Mouse (Mus musculus): ENCODE data around the gene Rnf145. TPM values are rescaled to one million over a fixed set of nuclear protein-coding genes. Genes with fewer than 3 reads are reported as not detected.
A peak's percentile ranks its signal among the peaks of the same experiment; 100 is the strongest.
"Not testable (repeated sequence)": the region's sequence is repeated elsewhere in the genome, so short reads cannot be mapped to it uniquely, and the experiment has no call there.

Rnf145 gene
- polyA plus RNA-seq, 1 experiment from 2014 or later: 36.6 TPM

DNA sequence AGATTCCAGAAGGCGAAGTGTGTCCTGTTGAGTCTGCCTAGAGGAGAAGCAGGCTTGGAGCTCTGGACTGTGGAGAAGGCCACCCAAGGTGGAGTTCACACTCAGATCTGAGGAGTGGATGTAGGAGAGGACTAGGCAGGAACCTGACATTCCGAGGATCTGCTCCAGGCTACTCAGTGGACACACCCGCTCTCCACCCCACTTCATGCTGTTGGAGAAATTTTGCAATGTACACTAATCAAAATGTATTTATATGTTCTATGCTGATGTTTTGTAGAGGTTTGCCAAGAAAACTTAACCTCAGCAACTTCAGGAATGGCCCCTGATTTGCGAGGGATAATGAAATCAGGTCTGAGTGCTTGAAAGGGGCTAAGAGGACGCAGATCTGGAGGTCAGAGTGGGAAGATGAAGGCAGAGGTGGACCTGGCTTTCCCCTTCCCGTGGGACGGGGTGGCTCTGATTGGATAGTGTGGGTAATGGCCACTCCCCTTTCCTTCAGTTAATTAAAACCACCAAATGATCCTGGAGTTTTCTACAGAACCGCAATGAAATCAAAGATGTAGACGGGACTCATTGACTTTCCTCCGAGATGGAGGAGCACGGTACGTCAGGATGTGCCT lies 45.6 kb downstream of the Rnf145 start:
- Histone ChIP-seq H3K9ac (ENCODE audit: low read depth, low read length) (no peak overlapping the region), H3K9me3 (ENCODE audit: control insufficient read depth, low read length) (peaks cover 2% of the 10 kb centered on the region; the same call in 1 of the 2 replicates), H3K4me2 (ENCODE audit: low read depth, low read length) (no peak overlapping the region), H3K4me3 (ENCODE audit: low read length) (no peak overlapping the region), H3K36me3 (ENCODE audit: control insufficient read depth, insufficient read depth, low read length) (peaks cover 25% of the 10 kb centered on the region), H3K27me3 (replicated peaks; ENCODE audit: control insufficient read depth, insufficient read depth, low read length) (no peaks in the 10 kb centered on the region), H3K27ac (ENCODE audit: low read length) (no peak overlapping the region), H3K4me1 (ENCODE audit: control insufficient read depth, insufficient read depth, low read length) (no peaks in the 10 kb centered on the region)
- 92% methylated on average over 12 of the region's 12 CpGs for WGBS
- no peak for ATAC-seq

DNA sequence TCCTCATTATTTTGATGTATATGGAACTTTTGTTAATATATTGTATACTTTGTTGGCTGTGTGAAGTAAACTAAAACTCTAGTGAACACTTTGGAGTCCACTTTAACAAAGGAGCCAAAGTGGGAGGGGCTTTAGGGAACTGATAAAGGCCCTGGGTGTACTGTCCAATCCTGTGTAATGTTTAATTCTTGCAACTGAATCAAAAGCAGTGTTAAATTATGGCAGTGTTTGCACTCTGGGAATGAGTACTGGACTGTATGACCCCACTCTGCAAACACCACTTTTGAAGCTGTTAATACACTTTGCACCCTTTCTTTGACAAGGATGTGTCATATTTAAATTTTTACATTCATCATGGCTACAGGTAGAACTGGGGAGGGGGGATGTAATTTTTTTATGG lies 46.2 kb downstream of the Rnf145 start:
- ATAC-seq: no peak; the same call in 1 of the 2 replicates
- peaks cover 25% of the 10 kb centered on the region for H3K36me3 ChIP-seq (ENCODE audit: control insufficient read depth, insufficient read depth, low read length)
- peaks cover 5% of the 10 kb centered on the region; the same call in 1 of the 2 replicates for H3K9me3 ChIP-seq (ENCODE audit: control insufficient read depth, low read length)
- H3K4me2 ChIP-seq (ENCODE audit: low read depth, low read length): no peak overlapping the region
- no peak overlapping the region for H3K4me3 ChIP-seq (ENCODE audit: low read length)
- H3K4me1 ChIP-seq (ENCODE audit: control insufficient read depth, insufficient read depth, low read length): no peaks in the 10 kb centered on the region
- H3K27ac ChIP-seq (ENCODE audit: low read length): no peak overlapping the region
- no peaks in the 10 kb centered on the region for H3K27me3 ChIP-seq (replicated peaks; ENCODE audit: control insufficient read depth, insufficient read depth, low read length)
- no peak overlapping the region for H3K9ac ChIP-seq (ENCODE audit: low read depth, low read length)

DNA sequence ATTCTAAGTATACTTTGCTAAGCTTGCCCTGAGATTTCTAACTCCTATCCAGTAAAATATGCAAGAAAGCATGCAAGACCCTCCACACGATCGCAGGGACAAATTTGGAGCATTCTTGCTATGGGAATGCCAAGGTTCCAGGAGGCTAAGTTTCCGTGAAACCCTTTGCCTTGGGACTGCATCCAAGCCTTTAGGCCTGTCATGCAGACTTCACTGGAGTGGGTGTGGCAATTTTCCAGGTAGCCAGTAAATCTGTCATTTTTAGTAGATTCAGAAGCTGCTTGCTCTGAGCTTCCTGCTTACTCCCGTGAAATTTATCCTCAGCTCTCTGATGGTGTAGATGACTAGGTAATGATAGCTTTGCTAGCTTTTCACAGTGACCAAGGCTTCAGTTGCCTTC lies 51.6 kb downstream of the Rnf145 start:
- ATAC-seq; H3K9ac ChIP-seq (ENCODE audit: low read depth, low read length); H3K9me3 ChIP-seq (ENCODE audit: control insufficient read depth, low read length); H3K4me3 ChIP-seq (ENCODE audit: low read length); H3K4me2 ChIP-seq (ENCODE audit: low read depth, low read length); H3K27me3 ChIP-seq (replicated peaks; ENCODE audit: control insufficient read depth, insufficient read depth, low read length); H3K4me1 ChIP-seq (ENCODE audit: control insufficient read depth, insufficient read depth, low read length); H3K27ac ChIP-seq (ENCODE audit: low read length): not testable (repeated sequence)
- 87% methylated on average over 4 of the region's 4 CpGs for WGBS
- peaks cover 13% of the 10 kb centered on the region for H3K36me3 ChIP-seq (ENCODE audit: control insufficient read depth, insufficient read depth, low read length)

DNA sequence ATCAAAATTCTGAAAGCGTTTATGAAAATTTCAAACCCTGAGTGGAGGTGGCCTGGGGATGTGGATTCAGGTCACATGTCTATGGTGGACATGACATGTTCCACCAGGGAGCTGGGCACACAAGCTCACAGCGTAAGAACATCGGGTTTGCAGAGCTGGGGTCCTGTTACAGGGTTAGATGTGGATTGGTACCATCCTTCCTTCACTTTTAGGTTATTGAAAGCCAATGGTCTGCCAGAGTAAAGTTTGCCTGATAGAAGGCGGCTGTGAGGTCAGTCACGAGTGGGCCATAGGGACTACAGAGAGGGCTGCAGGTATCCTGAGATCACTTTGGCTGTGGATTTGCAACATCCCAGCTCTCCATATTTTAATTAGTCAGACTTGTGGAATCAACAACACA lies 54.0 kb downstream of the Rnf145 start:
- H3K27me3 ChIP-seq (replicated peaks; ENCODE audit: control insufficient read depth, insufficient read depth, low read length): no peaks in the 10 kb centered on the region
- no peaks in the 10 kb centered on the region for H3K4me1 ChIP-seq (ENCODE audit: control insufficient read depth, insufficient read depth, low read length)
- no peak overlapping the region for H3K4me3 ChIP-seq (ENCODE audit: low read length)
- no peak overlapping the region for H3K27ac ChIP-seq (ENCODE audit: low read length)
- H3K36me3 ChIP-seq (ENCODE audit: control insufficient read depth, insufficient read depth, low read length): no peaks in the 10 kb centered on the region
- no peak overlapping the region for H3K4me2 ChIP-seq (ENCODE audit: low read depth, low read length)
- 92% methylated on average over 5 of the region's 5 CpGs for WGBS
- no peak overlapping the region for H3K9ac ChIP-seq (ENCODE audit: low read depth, low read length)
- no peak for ATAC-seq
- H3K9me3 ChIP-seq (ENCODE audit: control insufficient read depth, low read length): peaks cover 5% of the 10 kb centered on the region; the same call in 1 of the 2 replicates

DNA sequence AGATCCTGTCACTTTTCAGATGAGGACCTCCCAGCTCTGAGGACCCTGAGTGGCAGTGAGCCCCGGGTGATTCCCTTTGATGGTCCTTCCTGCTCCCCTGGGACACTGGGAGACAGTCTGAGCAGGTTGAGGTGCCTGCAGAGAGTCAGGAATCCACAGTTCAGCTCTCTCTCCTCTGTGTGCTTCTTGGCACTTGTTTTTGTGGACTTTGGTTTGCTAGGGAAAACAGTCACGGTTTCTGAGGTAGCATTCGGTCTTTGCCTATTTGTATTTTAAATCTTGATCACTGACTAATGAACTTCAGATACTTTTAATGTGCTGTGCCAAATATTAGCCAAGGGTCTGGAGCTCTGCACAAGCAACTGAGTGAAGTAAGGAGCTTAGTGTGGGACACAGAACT lies 54.6 kb downstream of the Rnf145 start:
- Histone ChIP-seq H3K27ac (ENCODE audit: low read length) (no peak overlapping the region), H3K4me2 (ENCODE audit: low read depth, low read length) (no peak overlapping the region), H3K9me3 (ENCODE audit: control insufficient read depth, low read length) (peaks cover 5% of the 10 kb centered on the region; the same call in 1 of the 2 replicates), H3K9ac (ENCODE audit: low read depth, low read length) (no peak overlapping the region), H3K4me3 (ENCODE audit: low read length) (no peak overlapping the region), H3K27me3 (replicated peaks; ENCODE audit: control insufficient read depth, insufficient read depth, low read length) (no peaks in the 10 kb centered on the region), H3K4me1 (ENCODE audit: control insufficient read depth, insufficient read depth, low read length) (no peaks in the 10 kb centered on the region), H3K36me3 (ENCODE audit: control insufficient read depth, insufficient read depth, low read length) (no peaks in the 10 kb centered on the region)
- no peak for ATAC-seq
- 68% methylated on average over 3 of the region's 3 CpGs for WGBS

DNA sequence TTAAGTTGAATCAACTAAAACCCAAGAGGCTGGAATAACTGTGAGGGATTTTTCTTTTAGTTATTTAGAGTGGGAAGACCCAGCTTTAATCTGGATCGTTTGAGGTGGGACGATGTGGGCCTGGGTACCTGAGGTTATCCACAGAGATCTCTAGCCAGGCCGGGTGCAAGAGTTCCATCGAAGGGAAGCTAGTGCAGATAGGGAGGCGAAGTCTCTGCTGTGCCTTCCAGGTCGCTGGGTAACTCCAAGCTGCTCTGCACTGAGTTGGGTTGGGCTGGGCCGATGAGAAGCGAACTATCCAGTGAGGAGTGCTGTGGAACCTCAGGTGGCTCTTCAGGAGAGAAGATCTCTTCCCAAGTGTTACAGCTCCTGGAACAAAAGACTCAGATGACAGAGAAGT lies 55.6 kb downstream of the Rnf145 start:
- 87% methylated on average over 8 of the region's 8 CpGs for WGBS
- H3K27me3 ChIP-seq (replicated peaks; ENCODE audit: control insufficient read depth, insufficient read depth, low read length): no peaks in the 10 kb centered on the region
- H3K4me3 ChIP-seq (ENCODE audit: low read length): no peak overlapping the region
- no peak overlapping the region for H3K27ac ChIP-seq (ENCODE audit: low read length)
- ATAC-seq: no peak
- H3K9ac ChIP-seq (ENCODE audit: low read depth, low read length): no peak overlapping the region
- H3K9me3 ChIP-seq (ENCODE audit: control insufficient read depth, low read length): peaks cover 3% of the 10 kb centered on the region; the same call in 1 of the 2 replicates
- no peaks in the 10 kb centered on the region for H3K36me3 ChIP-seq (ENCODE audit: control insufficient read depth, insufficient read depth, low read length)
- no peaks in the 10 kb centered on the region for H3K4me1 ChIP-seq (ENCODE audit: control insufficient read depth, insufficient read depth, low read length)
- no peak overlapping the region for H3K4me2 ChIP-seq (ENCODE audit: low read depth, low read length)

DNA sequence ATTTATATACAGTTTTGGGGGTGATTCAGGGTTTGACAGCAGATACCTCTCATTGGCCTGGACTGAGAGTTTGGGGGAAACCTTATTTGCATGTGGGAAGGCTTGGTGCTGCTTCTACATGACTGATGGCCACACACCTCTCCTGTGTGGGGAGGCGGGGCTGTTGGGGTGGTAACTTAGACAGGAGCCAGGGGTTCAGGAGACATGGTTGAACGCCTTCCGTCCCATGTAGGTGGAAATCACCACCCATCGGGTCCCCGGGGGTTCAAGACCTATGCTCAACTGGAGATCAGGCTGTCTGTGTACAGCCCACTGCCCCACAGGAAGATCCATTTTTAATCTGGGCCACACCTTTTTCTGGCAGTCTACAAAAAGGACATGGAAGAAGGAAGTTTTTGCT lies 56.1 kb downstream of the Rnf145 start:
- Histone ChIP-seq H3K27me3 (replicated peaks; ENCODE audit: control insufficient read depth, insufficient read depth, low read length) (no peaks in the 10 kb centered on the region), H3K27ac (ENCODE audit: low read length) (no peak overlapping the region), H3K4me3 (ENCODE audit: low read length) (no peak overlapping the region), H3K9ac (ENCODE audit: low read depth, low read length) (no peak overlapping the region), H3K9me3 (ENCODE audit: control insufficient read depth, low read length) (no peaks in the 10 kb centered on the region), H3K4me2 (ENCODE audit: low read depth, low read length) (no peak overlapping the region), H3K4me1 (ENCODE audit: control insufficient read depth, insufficient read depth, low read length) (no peaks in the 10 kb centered on the region), H3K36me3 (ENCODE audit: control insufficient read depth, insufficient read depth, low read length) (no peaks in the 10 kb centered on the region)
- no peak for ATAC-seq
- 93% methylated on average over 5 of the region's 5 CpGs for WGBS

DNA sequence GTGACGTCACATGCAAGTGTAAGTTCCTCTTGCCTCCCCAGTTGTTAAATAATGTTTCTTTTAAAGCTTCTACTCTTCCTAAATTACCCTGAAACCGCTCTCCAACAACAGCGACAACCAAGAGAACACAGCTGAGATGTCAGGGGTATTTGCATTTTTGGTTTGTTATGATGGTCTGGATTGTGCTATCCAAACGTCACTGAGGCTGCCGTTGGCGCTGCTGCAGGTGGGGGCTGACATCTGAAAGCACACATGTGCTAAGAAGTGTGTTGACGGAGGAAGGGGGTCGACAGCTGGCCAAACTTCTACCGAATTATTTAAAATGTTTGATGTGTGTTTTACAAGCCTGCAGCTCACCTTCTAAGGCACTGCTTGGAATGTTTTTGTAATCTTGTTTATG lies 59.1 kb downstream of the Rnf145 start:
- H3K4me3 ChIP-seq (ENCODE audit: low read length): no peak overlapping the region
- no peaks in the 10 kb centered on the region for H3K9me3 ChIP-seq (ENCODE audit: control insufficient read depth, low read length)
- H3K9ac ChIP-seq (ENCODE audit: low read depth, low read length): no peak overlapping the region
- H3K4me1 ChIP-seq (ENCODE audit: control insufficient read depth, insufficient read depth, low read length): no peaks in the 10 kb centered on the region
- H3K4me2 ChIP-seq (ENCODE audit: low read depth, low read length): no peak overlapping the region
- H3K27ac ChIP-seq (ENCODE audit: low read length): no peak overlapping the region
- H3K27me3 ChIP-seq (replicated peaks; ENCODE audit: control insufficient read depth, insufficient read depth, low read length): no peaks in the 10 kb centered on the region
- no peaks in the 10 kb centered on the region for H3K36me3 ChIP-seq (ENCODE audit: control insufficient read depth, insufficient read depth, low read length)
- WGBS: 67% methylated on average over 9 of the region's 9 CpGs
- no peak for ATAC-seq

DNA sequence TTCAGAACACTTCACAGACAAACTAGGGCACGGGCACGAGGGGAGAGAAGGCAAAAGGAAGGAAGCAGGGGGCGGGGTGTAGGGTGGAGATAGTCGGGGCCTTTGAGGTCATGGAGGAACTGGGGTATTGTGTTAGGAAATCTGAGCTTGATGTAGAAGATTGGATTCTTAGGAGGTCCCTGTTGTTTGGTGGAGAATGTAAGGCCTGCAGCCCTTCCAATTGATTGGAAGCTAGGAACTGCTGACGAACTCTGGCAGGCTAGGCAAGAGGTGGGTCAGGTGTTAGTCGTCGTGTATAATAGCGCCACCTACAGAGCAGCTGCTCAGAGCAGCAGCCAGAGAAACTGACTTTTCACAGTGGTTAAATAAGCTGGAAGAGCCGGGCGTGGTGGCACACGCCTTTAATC lies 62.5 kb downstream of the Rnf145 start:
- Histone ChIP-seq H3K4me3 (ENCODE audit: low read length) (peak overlapping the region; percentile 5; the same call in 1 of the 2 replicates), H3K9ac (ENCODE audit: low read depth, low read length) (no peak overlapping the region), H3K4me2 (ENCODE audit: low read depth, low read length) (no peak overlapping the region), H3K36me3 (ENCODE audit: control insufficient read depth, insufficient read depth, low read length) (no peaks in the 10 kb centered on the region), H3K27me3 (replicated peaks; ENCODE audit: control insufficient read depth, insufficient read depth, low read length) (no peaks in the 10 kb centered on the region), H3K9me3 (ENCODE audit: control insufficient read depth, low read length) (no peaks in the 10 kb centered on the region), H3K27ac (ENCODE audit: low read length) (no peak overlapping the region), H3K4me1 (ENCODE audit: control insufficient read depth, insufficient read depth, low read length) (no peaks in the 10 kb centered on the region)
- 30% methylated on average over 11 of the region's 11 CpGs for WGBS
- no peak for ATAC-seq
